Mouse (Mus musculus) heart, postnatal 36 days (tissue): ENCODE measurements around the gene Trim67. TPM values are rescaled to one million over a fixed set of nuclear protein-coding genes. Genes with fewer than 3 reads are reported as not detected.

Experiments
- DNase-seq, 2 experiments: peaks; one replicate each; pipeline ENCODE4 v3.0.0; 2021 to 2022
- intact Hi-C: fragments of 180-260 bp; cut with DNase I; formaldehyde crosslinking; loops from one replicate; pipeline ENCODE4 v1.15.1; 2025
- total RNA-seq, 2 experiments: library from RNA; stranded (reverse); gene quantifications; 2 replicates each; pipeline ENCODE4 v1.2.3; 2021

Gene Trim67
- total RNA-seq, 2 experiments from 2014 or later: 0.36 to 0.68 TPM

- no peak for DNase-seq
- intact Hi-C loops: no loop called here
Observed at GRCm38 (mm10) chr8:124867126-124867525, 74.2 kb downstream of the Trim67 start.

- intact Hi-C loops: no loop called here
- no peak for DNase-seq
Observed at GRCm38 (mm10) chr8:124869708-124870107, 76.8 kb downstream of the Trim67 start.

GRCm38 (mm10) chr8:124871474-124871873 lies 78.6 kb downstream of the Trim67 start:
- DNase-seq: no peak
- intact Hi-C loops: no loop called here

- intact Hi-C loops: no loop called here
- DNase-seq: no peak
Observed at GRCm38 (mm10) chr8:124872081-124872480, 79.2 kb downstream of the Trim67 start.

- intact Hi-C loops: no loop called here
- no peak for DNase-seq
Observed at GRCm38 (mm10) chr8:124872690-124873089, 79.8 kb downstream of the Trim67 start.

GRCm38 (mm10) chr8:124878141-124878540 lies 85.2 kb downstream of the Trim67 start:
- DNase-seq: no peak
- intact Hi-C loops: no loop called here

GRCm38 (mm10) chr8:124878946-124879526 lies 86.1 kb downstream of the Trim67 start:
- no peak for DNase-seq
- intact Hi-C loops: no loop called here

Other genes starting within 250 kb of the Trim67 start
- 10 to 100 TPM in 1 of 2 experiments, 1 to 10 TPM in 1; 6.4 to 11.8 TPM for gene Agt, start 223.4 kb upstream of the Trim67 start, total RNA-seq
- gene Capn9, start 217.0 kb upstream of the Trim67 start, total RNA-seq: not detected
- gene 2310022B05Rik, start 129.7 kb upstream of the Trim67 start, total RNA-seq: 10 to 100 TPM; 68.7 to 73.6 TPM
- 10 to 100 TPM; 16.7 to 17.4 TPM for gene Ttc13, start 71.1 kb upstream of the Trim67 start, total RNA-seq
- gene Arv1, start 71.0 kb upstream of the Trim67 start, total RNA-seq: 1 to 10 TPM; 3.6 to 5.6 TPM
- 1 to 10 TPM in 1 of 2 experiments, under 1 TPM in 1; 0.75 to 1.6 TPM for gene Fam89a, start 41.3 kb upstream of the Trim67 start, total RNA-seq
- 100 to 1,000 TPM; 174 to 194 TPM for gene Gnpat, start 69.9 kb downstream of the Trim67 start, total RNA-seq
- gene 2810004N23Rik, start 70.0 kb downstream of the Trim67 start, total RNA-seq: 10 to 100 TPM; 44.8 to 47.4 TPM
- 10 to 100 TPM; 18.5 to 22.8 TPM for gene Exoc8, start 104.6 kb downstream of the Trim67 start, total RNA-seq
- 10 to 100 TPM; 12.2 to 12.8 TPM for gene Sprtn, start 104.8 kb downstream of the Trim67 start, total RNA-seq
- gene Egln1, start 156.2 kb downstream of the Trim67 start, total RNA-seq: 100 to 1,000 TPM; 294 to 306 TPM
- gene Tsnax, start 219.9 kb downstream of the Trim67 start, total RNA-seq: 10 to 100 TPM; 73.6 to 80.4 TPM